Mouse (Mus musculus): ENCODE results near the gene Adgrf1.

Gene Adgrf1

DNA sequence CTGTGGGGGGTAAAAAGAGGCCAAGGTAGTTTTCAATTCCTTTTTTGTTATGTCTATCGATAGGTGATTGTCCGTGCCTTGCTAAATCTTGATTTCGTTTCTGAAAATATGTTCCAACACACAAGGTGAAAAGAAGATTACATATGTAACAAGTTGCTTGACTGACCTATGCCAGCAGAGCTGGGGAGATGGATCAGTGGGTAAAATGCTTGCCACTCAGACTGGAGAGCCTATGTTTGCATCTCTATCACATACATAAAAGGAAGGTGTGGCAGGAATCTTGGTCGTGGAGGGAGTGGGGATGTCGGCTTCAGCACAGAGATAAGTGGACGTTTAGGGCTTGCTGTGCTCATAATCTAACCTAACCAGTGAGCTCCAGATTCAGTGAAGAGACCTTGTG is 93.8 kb downstream of the Adgrf1 start:
- DNase-seq: no peak

DNA sequence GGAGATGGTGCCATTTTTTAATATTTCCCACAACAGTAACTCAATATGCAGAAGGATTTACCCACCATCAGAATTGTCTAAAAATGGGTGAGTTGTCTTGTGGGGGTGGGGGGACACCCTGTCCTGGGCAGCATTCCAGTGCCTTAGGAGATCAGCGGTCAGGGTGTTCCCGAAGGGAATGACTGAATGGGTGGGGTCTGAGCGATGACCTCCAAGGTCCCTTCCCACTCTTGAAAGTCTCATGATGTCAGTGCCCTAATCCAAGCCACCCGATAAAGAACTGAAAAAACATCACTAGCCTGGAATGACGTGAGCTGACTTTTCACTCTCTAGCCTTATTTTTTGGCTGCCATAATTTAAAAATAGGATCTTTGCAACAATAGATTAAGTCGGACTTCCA is 95.2 kb downstream of the Adgrf1 start:
- no peak for DNase-seq

DNA sequence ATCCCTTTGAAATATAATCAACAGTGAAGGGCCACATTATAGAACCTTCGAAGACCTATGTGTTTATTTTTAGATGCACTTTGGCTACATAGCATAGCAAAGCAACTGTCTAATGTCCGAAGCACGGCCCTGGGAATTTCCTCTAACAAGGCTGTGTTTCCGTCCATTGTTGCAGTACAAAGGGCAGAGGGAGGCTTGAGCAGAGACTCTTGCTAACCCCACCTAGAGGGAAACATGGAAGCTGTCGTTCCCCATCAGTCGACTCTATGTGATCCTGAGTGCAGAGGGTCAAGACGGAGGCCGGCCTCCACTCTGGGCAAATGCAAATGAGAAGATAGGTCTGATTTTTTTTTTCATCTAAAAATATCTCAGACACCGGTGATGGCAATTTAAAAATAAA is 96.4 kb downstream of the Adgrf1 start:
- DNase-seq: no peak

DNA sequence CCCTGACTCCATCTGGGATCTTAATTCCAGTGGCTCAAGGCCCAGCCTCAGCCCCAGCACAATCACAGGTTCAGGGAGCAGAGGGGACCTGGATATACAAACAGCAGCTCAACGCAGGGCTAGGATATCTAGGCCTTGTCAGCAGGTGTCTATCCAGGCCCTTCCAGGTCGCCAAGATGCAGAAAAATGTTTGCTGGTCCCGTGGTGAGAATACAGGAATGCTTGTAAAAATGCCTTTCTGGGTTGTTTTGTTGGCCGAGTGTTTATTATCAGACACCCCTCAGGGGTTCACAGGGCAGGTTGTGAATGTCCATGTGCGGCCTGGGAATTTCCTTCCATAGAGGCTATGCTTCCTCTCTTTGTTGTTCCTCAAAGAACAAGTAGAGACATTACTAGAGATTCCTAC is 98.0 kb downstream of the Adgrf1 start:
- no peak for DNase-seq

DNA sequence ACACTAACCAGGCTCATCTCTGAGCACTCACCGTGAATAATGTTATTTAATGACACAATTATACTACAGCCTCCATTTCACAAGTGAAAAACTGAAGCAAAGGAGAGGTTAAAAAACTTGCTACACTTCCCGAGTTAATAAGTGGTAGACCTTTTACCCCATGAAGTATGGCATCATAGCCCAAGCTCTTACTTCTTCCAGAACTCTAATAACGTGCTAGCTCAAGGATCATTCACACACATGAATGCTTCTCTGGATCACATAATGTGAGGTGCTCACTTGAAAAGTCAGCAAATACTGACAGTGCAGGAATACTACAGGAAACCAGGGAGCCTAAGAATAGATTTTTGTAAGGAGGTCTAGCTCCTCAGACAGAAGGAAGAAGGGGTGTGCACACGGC is 102.5 kb downstream of the Adgrf1 start:
- DNase-seq: no peak

DNA sequence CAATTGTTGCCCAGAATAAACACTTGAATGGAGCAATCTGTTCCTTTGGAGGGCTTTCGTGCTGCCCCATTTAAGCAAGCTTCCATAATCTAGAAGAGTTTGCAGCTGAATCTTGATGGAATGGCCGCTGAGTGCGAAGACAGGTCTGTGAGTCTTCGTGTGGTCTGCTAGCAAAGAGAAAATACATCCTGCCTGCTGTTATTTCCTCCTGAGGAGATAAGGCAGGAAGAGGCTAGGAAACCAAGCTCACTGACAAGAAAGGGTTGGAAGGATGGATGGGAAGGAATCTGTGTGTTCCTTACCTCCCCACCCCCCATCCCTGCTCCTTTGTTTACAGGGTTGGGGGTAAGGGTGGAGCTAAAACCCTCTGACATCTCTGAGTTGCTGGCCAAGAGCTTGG is 103.9 kb downstream of the Adgrf1 start:
- DNase-seq: no peak
